Mouse (Mus musculus): ENCODE measurements around the gene Rasl11b.

The Rasl11b gene

GRCm38 (mm10) chr5:74194841-74195613 lies at the start of gene Rasl11b:
Gene Rasl11b (plus strand): TSS chr5:74195286.
- peak; percentile 94 for DNase-seq (ENCODE audit: low read depth)

DNA sequence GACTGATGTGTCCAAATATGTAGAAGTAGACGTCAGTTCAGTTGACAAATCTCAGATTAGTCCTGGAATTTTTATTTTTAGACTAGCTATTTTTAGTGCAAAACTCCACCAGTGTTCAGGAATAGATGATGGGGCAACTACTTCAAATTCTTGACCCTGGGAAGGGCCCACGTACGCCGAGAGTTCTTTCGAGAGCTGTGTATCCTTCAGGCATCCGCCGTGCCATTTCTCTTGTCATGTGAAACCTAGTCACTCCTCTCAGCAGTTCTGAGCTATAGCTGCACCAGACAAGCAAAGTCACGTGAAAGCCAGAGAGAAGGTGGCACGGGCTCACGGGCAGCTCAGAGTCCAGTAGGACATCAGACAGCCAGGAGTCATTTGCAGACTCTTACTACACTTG lies 47.5 kb upstream of the Rasl11b start:
- DNase-seq (ENCODE audit: low read depth), result no peak

- DNase-seq (ENCODE audit: low read depth), result no peak
These were observed 45.1 kb upstream of the Rasl11b start for GRCm38 (mm10) chr5:74149975-74150374.

DNA sequence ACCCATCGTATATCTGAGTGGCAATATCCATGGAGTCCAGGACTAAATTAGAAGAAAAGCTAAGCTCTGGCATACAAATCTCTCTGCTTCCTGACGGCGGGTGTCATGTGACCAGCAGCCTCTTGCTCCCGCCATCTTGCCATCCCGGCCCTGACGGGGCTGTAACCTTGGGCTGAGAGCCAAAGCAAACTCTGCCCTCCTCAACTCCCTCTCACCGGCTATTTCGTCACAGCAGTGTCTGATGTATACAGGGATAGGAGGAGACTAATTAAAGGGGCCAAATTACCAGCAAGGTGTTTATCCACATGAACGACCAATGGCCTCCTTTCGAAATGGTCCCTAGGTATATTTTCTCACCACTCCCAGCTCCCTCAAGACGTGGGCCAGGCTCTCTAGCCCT lies 43.3 kb upstream of the Rasl11b start:
- no peak for DNase-seq (ENCODE audit: low read depth)

- no peak for DNase-seq (ENCODE audit: low read depth)
These were observed 39.2 kb upstream of the Rasl11b start for GRCm38 (mm10) chr5:74155860-74156351.

DNA sequence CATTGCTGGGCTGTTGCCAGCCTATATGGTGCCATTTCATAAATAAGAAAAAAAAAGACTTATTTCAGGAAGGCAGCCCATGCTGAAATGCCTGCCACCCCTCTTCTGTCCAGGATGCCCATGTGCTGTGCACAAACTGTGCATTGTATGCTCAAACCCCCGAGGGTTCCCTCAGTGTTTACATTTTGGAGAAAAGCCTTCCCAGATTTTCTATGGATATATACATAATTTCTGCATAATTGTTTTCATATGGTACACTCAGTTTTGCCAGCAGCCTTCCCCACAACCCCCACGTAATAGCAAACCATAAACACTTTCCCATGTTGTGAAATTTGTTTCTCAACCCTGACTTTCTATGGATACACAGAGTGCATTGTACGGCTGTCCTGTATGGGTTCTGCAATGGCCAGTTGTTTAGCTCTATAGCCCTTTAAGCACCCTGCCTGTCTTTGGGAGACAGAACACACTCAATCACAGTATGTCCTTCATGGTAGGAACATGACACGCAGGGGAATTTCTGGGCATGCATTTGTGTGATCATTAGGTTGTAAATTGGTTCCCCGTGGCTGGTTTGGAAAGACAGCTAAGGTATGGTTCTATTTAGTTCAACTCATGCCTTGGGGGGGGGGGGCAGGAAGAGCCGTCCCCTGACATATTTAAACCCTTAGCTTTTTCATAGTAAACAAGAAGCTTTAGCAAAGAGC lies 36.0 kb upstream of the Rasl11b start:
- no peak for DNase-seq (ENCODE audit: low read depth)

DNA sequence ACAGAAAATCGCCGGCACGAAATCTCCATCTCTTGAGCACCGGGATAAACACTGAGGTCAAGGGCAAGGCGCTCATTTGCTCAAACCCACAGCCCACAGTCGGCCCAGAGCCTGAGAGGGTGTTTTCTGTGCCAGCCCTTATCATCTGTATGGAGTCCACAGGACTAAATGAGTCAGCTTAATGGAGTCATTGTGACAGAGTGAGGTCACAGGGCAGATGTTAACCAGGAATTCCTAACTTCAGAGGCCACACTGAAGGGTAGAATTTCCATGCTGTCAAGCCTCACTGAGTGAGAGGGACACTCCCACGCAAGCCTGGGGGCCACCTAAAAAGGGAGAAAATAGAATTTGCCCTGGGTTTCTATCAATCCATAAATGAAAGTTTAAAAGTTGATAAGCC lies 35.2 kb upstream of the Rasl11b start:
- DNase-seq (ENCODE audit: low read depth), result no peak

GRCm38 (mm10) chr5:74160349-74160748 lies 34.7 kb upstream of the Rasl11b start:
- no peak for DNase-seq (ENCODE audit: low read depth)

DNA sequence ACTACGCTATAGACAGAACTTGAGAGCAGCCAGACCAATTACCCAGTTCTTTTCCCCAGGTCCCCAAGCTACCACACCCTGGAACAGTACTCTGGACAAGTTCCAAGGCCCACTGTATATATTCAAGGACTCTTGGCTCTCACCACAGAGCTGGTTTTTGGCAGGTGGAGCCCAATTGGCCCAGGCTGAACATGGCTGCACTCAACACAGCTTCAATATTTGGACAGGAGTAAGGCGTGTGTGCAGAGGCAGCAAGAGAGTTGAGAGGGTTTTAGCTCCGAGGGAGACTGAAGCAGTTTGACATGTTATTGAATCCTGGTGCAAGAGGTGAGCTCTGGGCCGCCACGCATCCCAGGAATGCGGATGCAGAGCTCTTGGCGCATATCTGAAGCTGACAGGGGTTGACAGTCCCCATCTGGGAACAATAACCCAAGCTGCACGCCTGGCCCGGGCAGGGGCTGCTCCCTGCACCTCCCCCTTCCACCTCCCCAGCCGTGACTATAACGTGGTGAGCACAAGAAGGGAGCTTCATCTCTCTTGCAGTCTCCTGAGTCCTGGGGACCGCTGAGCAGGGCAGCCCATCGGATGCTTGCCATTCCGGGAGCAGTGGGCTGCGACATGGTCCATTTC lies 33.7 kb upstream of the Rasl11b start:
- no peak for DNase-seq (ENCODE audit: low read depth)

DNA sequence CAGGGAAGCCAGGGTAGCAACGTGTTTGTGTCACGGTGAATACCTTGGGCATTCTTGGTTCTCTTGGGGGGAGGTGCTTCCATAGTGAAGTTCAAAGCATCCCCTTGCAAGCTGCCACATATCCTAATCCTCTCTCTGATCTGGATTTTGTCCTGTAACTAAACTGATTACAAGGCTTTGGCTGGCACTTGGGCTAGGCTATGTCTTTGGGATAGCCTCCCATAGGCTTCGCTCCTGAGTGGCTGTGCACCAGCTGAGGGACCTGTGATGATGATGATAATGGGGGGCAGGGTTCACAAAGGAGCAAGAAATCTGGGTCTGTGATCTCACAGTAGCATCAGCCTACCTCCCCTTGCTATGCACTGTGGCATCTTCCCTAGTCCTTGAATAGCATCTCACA lies 33.1 kb upstream of the Rasl11b start:
- DNase-seq (ENCODE audit: low read depth), result no peak

DNA sequence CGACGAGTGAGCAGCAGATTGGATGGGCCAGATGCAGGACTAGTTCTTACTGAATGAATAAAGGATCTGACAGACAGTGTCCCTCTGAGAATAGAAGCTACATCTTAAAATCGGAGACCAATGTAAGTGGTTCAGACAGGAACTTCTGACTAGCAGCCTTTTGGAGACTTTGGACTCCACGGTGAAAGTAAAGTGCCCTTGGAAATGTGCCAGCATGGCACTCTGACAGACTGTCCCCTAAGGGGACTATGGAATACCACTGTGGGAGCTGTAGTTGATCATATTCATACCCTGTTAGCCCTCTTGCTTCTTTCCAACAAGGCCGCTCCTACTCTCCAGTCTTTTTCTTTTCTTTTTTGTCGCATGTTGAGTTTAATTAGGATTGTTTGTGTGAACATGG lies 31.9 kb upstream of the Rasl11b start:
- no peak for DNase-seq (ENCODE audit: low read depth)

DNA sequence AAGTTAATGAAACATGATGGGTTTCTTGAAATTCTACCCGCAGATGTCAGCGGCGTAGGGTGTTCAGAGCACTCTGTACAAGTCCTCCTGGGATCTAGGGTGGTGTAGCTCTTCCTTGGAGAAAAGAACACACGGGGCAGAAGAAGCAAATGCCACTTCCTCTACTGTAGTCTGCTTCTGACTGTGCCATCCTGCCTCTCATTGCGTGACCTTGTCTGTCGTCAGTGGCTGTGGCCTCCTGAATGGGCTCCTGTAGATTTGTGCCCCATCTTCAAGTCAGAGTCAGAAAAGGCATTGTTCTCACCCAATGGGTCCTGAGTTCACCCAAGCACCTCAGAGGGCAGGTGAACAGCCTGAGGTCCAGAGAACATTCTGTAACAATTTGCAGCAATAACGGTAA lies 30.5 kb upstream of the Rasl11b start:
- no peak for DNase-seq (ENCODE audit: low read depth)

DNA sequence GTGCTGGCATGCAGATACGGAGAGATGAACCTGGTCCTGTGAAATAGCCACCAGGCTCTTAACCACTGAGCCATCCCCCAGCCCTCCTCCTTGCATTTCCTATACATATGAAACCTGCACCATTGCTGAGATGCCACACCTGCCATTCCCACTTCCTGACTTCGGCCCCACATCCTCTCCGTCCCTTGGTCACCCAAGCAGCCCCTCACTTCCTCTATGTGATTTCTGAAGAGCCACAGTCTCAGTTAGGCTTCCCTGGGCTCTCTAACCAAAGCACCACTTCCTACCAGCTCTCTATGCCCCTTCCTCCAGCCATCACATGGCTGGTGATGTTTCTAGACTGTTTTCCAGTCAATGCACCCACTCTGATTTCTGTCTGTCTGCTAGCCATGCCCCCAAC lies 28.4 kb upstream of the Rasl11b start:
- DNase-seq (ENCODE audit: low read depth), result no peak

- no peak for DNase-seq (ENCODE audit: low read depth)
These were observed 27.0 kb upstream of the Rasl11b start for GRCm38 (mm10) chr5:74168085-74168484.

DNA sequence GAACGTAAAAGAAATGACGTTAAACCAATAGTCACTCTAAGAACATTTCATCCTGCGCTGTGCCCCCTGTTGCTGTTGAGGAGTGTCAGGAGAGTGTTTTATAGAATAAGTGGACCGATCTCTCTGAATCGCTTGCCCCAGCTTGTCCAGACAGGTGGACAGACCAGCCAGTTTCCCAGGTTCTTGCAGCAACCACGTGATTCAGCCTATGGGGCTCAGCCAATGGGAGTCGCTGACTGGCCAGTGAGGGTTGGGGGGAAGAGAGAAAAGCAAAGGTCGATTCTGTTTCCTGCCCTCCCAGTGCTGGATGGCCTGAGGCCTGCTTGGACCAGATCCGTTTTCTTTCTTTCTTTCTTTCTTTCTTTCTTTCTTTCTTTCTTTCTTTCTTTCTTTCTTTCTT lies 23.3 kb upstream of the Rasl11b start:
- no peak for DNase-seq (ENCODE audit: low read depth)

DNA sequence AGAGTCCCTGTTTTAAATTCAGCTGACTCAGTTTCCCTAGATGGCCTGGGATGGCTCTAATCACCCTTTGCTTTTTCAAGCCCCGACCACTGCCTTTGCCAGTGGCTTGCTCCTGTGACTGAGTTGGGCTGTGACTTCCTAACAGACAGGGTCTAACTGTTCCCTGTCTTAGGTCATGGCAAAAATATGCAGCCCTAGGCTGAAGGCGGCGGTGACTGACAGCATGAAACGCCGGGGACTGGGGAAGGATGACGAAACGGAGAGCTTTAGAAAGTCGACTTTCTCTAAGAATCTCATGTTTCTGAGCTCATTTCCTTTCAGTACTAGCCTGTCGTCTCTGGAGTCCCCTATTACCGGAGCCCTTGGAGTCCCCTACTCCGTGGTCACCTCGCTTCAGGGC lies 22.9 kb upstream of the Rasl11b start:
- no peak for DNase-seq (ENCODE audit: low read depth)

GRCm38 (mm10) chr5:74173162-74173844 lies 21.8 kb upstream of the Rasl11b start:
- no peak for DNase-seq (ENCODE audit: low read depth)

GRCm38 (mm10) chr5:74175526-74176270 lies 19.4 kb upstream of the Rasl11b start:
- no peak for DNase-seq (ENCODE audit: low read depth)

GRCm38 (mm10) chr5:74180216-74180615 lies 14.9 kb upstream of the Rasl11b start:
- DNase-seq (ENCODE audit: low read depth), result no peak

DNA sequence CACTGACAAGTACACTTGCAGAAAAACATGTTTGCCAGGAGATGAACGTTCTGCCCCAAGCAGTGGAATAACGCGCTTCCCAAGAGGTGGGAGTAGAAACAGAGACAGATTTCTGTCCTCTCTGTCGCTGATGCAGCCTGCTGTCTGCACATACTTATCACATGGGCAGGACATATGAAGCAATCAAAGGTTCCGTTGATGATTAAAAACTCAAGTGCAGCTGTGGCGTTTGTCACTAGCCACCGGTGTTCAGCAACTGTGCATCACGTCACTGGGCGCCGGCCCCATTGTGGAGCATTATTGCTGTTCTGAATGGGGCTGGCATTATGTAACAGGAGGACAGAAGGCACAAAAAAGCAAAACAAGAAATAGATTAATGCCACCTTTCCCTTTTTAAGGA lies 12.0 kb upstream of the Rasl11b start:
- DNase-seq (ENCODE audit: low read depth), result no peak

GRCm38 (mm10) chr5:74184607-74185006 lies 10.5 kb upstream of the Rasl11b start:
- no peak for DNase-seq (ENCODE audit: low read depth)

- no peak for DNase-seq (ENCODE audit: low read depth)
These were observed 7.0 kb upstream of the Rasl11b start for GRCm38 (mm10) chr5:74188076-74188475.
